8 mouse cellular contexts compared by ENCODE assay signal in the genomic region with DNA sequence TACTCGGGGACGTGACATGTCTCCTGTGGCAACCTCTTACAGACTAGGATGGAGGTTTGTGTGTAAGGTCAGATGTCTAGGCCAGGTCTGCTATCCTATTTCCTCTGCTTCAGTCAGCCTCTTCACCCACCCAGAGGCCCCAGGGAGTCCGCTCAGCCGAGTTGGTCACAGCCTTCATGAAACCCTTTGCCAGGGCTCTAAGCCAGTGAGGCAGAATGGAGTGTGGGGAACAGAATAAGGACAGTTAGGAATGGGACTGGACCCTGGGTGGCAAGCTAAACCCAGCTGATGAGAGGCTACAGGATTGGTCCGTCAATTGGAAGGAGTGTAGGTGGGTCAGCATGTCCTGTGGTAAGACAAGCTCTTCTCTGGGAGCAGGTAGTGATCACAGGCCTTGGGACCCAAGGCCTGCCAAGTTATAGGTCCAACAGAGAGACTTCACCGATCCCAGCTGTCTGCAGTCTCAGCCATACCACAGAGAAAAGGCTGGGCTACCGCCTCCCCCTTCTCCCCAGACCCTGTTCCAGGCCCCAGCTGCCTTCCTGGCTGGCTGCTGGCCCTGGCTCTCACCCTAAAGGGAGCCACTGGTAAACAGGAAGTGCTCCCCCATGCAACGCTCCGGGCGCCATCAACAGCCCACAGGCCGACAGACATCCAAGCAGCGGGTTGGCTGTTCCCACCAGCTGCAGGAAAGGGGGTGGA. TPM values are rescaled to one million over a fixed set of nuclear protein-coding genes. Genes with fewer than 3 reads are reported as not detected.
DNase-seq lines count a peak whose midpoint lies in the region; ATAC-seq and TF ChIP-seq lines count a peak whose summit lies in the region.

No protein-coding gene starts in this region.

- TF ChIP-seq EP300 in liver, postnatal 0 days (IDR thresholded peaks at IDR 0.05; ENCODE audit: low read depth): no peak

- peak; percentile 62 to 88 for DNase-seq in left cerebral cortex, postnatal 10 days (ENCODE audit: extremely low spot score in 1 of 2, low spot score in 2 of 2)
- DNase-seq in left cerebral cortex, adult 18-20 months (ENCODE audit: low spot score in 2 of 2): no peak
- DNase-seq in cerebellum, postnatal 10 days: peak; percentile 81 to 87
- peak; percentile 86 for DNase-seq in gastrocnemius, postnatal 14 days
- peak; percentile 34 for DNase-seq in liver, postnatal 0 days
- peak; percentile 46 for DNase-seq in ovary, postnatal 14 days (ENCODE audit: low spot score)
- DNase-seq in spleen, postnatal 4 days (ENCODE audit: low spot score in 2 of 2): no peak

- intact Hi-C loops in left cerebral cortex, postnatal 10 days (cut with DNase I): no loop called here
- intact Hi-C loops in gastrocnemius, postnatal 14 days (cut with DNase I; ENCODE audit: low total_unique reads): no loop called here

- no peak overlapping the region for H3K4me2 ChIP-seq in hindbrain, embryonic 16.5 days (ENCODE audit: low read length)
- H3K4me2 ChIP-seq in liver, postnatal 0 days (ENCODE audit: low read depth, low read length): no peak overlapping the region

- no peak for TF ChIP-seq CTCF in liver, postnatal 0 days (IDR thresholded peaks at IDR 0.05; ENCODE audit: low read depth)

- ATAC-seq in hindbrain, embryonic 16.5 days: peak; percentile 24
- no peak for ATAC-seq in liver, postnatal 0 days

- peak overlapping the region; percentile 99 for H3K9ac ChIP-seq in hindbrain, embryonic 16.5 days (ENCODE audit: low read depth, low read length)
- H3K9ac ChIP-seq in liver, postnatal 0 days (replicated peaks): no peak overlapping the region

- no peaks in the 10 kb centered on the region for H3K9me3 ChIP-seq in hindbrain, embryonic 16.5 days (ENCODE audit: control insufficient read depth, low read length)
- H3K9me3 ChIP-seq in liver, postnatal 0 days (ENCODE audit: low read length): no peaks in the 10 kb centered on the region

- H3K4me3 ChIP-seq in hindbrain, embryonic 16.5 days (ENCODE audit: low read length): no peak overlapping the region
- H3K4me3 ChIP-seq in liver, postnatal 0 days (ENCODE audit: low read depth, low read length): no peak overlapping the region

- no peaks in the 10 kb centered on the region for H3K27me3 ChIP-seq in hindbrain, embryonic 16.5 days (replicated peaks; ENCODE audit: control insufficient read depth, insufficient read depth, low read length)
- H3K27me3 ChIP-seq in liver, postnatal 0 days (ENCODE audit: insufficient read depth, low read length): peaks cover 17% of the 10 kb centered on the region

- peaks cover 73% of the 10 kb centered on the region for H3K4me1 ChIP-seq in hindbrain, embryonic 16.5 days (ENCODE audit: control insufficient read depth, insufficient read depth, low read depth, low read length)
- peaks cover 3% of the 10 kb centered on the region; the same call in 1 of the 2 replicates for H3K4me1 ChIP-seq in liver, postnatal 0 days (ENCODE audit: insufficient read depth)

- H3K27ac ChIP-seq in hindbrain, embryonic 16.5 days (ENCODE audit: low read depth, low read length): peak overlapping the region; percentile 98
- H3K27ac ChIP-seq in liver, postnatal 0 days (ENCODE audit: low read depth): peak overlapping the region; percentile 16; the same call in 1 of the 2 replicates

- H3K36me3 ChIP-seq in hindbrain, embryonic 16.5 days (ENCODE audit: control insufficient read depth, insufficient read depth, low read length): no peaks in the 10 kb centered on the region
- no peaks in the 10 kb centered on the region for H3K36me3 ChIP-seq in liver, postnatal 0 days (replicated peaks; ENCODE audit: insufficient read depth, low read length)

- 34% methylated on average over 12 of the region's 12 CpGs for WGBS in hindbrain, embryonic 16.5 days
- WGBS in liver, postnatal 0 days (ENCODE audit: insufficient replicate concordance): 39% methylated on average over 10 of the region's 12 CpGs

RNA-seq across cellular contexts. Expression of gene Mtss1l, which starts 2.2 kb away (rescaled TPM):
- total RNA-seq in left cerebral cortex, postnatal 10 days (2021): 100 to 1,000 TPM; 214 to 236 TPM
- total RNA-seq in left cerebral cortex, adult 18-20 months (2021): 100 to 1,000 TPM; 208 to 219 TPM
- total RNA-seq in gastrocnemius, postnatal 14 days (2021): 10 to 100 TPM; 44.3 to 47.6 TPM
- 26.4 and 28.8 TPM in 2 replicates for polyA plus RNA-seq in hindbrain, embryonic 16.5 days (2015; fragmentation: Nextera tagmentation; extraction: Ambion mirVana)
- 0.95 and 1.2 TPM in 2 replicates for polyA plus RNA-seq in liver, postnatal 0 days (2015; fragmentation: Nextera tagmentation; extraction: Ambion mirVana)

Comparison
In these comparisons a context has a peak if more than half of its experiments do, and no peak if none do; other contexts are left out.
1. DNase-seq: peak in left cerebral cortex, postnatal 10 days (2 of 2), cerebellum, postnatal 10 days (2 of 2), gastrocnemius, postnatal 14 days (single experiment), liver, postnatal 0 days (single experiment) and ovary, postnatal 14 days (single experiment); none in left cerebral cortex, adult 18-20 months (0 of 2) and spleen, postnatal 4 days (0 of 2).
2. RNA of gene Mtss1l, which starts 2.2 kb away (total RNA-seq): 214 to 236 TPM in left cerebral cortex, postnatal 10 days and 208 to 219 TPM in left cerebral cortex, adult 18-20 months; 44.3 to 47.6 TPM in gastrocnemius, postnatal 14 days; every median in the first group is over 4 times any median in the second.